Mouse (Mus musculus): Measurements from ENCODE around the gene Tnpo1.
"Not testable (repeated sequence)": the region's sequence is repeated elsewhere in the genome, so short reads cannot be mapped to it uniquely, and the experiment has no call there.

Tnpo1 gene

GRCm38 (mm10) chr13:98889211-98889610, 37.0 kb downstream of the Tnpo1 start:
- DNase-seq (ENCODE audit: low spot score in 2 of 2): no peak

- no peak for DNase-seq (ENCODE audit: low spot score in 2 of 2)
Observed at GRCm38 (mm10) chr13:98883774-98884173, 42.4 kb downstream of the Tnpo1 start.

GRCm38 (mm10) chr13:98881991-98882390, 44.2 kb downstream of the Tnpo1 start:
- no peak for DNase-seq (ENCODE audit: low spot score in 2 of 2)

GRCm38 (mm10) chr13:98880336-98880735, 45.8 kb downstream of the Tnpo1 start:
- no peak for DNase-seq (ENCODE audit: low spot score in 2 of 2)

DNA sequence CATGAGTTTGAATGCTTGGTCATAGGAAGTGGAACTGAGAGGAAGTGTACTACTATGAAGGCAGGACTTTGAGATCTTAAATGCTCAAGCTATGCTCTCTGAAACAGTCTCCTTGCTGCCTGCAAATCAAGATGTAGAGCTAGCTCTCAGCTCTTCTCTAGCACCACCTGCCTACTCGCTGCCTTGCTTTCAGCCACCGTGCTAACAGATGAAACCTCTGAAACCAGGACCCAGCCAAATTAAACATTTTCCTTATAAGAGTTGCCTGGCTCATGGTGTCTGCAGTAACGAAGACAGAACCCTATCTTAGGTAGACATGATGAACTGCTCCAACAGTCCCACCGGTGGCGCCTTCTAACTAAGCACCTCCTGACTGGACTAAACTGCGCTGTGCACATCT, 46.8 kb downstream of the Tnpo1 start:
- no peak for DNase-seq (ENCODE audit: low spot score in 2 of 2)

DNA sequence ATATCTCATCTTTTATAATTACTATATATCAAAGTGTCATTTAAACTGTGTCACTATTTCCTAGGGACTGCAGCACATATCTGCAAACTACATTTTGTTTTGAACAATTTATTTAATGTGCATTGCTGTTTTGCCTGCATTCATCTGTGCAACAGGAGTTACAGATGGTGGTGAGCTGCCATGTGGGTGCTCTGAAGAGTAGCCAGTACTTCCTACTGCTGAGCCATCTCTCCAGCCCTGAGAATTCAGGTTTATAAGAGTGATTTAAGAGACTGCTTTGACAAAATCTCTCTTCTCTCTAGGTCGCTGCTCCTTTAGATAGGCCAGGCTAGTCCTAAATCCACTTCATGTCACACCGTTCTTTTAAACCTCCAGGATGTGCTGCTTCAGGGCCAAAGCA, 49.0 kb downstream of the Tnpo1 start:
- no peak for DNase-seq (ENCODE audit: low spot score in 2 of 2)

DNA sequence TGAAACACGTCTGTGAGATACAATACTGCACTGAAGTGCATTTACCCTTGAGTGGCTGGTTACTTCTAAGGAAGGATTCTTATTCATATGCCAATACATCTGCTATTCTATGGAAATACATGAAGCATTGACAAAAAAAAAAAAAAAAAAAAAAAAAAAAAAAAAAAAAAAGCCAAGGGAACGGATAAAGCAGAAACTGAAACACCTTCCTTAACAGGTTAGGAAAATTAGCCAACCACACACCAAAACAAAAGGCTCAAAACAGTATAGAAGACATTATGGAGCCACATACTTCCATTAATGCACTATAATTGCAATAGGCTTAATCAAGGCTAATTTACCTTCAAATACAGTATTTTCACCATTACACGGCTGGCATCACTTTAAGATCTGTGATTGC, 51.5 kb downstream of the Tnpo1 start:
- no peak for DNase-seq (ENCODE audit: low spot score in 2 of 2)

DNA sequence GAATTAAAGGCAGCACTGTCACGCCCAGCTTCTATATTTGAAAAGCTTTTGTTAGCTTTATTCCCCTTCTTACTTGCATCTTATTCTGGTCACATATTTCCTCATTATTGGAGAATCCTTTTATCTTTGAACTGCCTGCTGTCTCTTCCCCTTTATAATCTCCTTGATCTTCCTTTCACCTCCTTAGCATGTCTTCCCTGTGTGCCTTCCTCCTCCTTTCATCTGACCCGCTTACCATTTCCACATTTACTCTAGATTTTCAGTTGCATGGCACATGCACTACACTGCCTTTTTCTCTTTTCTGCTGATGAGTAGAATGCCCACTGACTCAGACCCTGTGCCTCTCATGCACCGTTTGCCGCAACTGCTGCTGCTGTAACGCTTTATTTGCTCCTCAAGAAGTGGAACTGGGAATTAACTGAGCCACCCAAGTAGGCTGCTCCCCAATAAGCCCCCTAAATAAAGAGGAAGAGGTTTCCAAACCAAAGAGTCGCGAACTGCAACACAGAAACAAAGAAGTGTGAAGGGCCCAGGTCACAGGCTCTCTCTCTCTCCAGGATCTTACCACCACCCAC, 53.8 kb downstream of the Tnpo1 start:
- DNase-seq (ENCODE audit: low spot score in 2 of 2): no peak

DNA sequence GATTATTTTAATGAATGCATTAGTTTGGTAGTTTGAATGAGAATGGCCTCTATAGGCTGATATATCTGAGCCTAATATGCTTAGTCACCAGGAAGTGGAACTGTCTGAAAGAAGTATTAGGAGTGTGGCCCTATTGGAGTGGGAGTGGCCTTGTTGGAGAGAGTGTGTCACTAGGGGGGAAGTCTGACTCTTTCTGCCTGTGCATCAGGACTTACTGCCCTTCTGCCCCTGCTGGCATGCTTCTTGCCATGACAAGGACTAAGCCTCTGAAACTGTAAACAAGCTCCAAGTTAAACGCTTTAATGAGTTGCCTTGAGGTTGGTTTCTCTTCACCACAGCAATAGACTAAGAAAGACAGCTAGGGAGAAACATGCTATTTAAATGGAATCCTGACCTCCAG, 54.9 kb downstream of the Tnpo1 start:
- DNase-seq (ENCODE audit: low spot score in 2 of 2): no peak

- DNase-seq (ENCODE audit: low spot score in 2 of 2): no peak
Observed at GRCm38 (mm10) chr13:98868236-98868923, 57.8 kb downstream of the Tnpo1 start.

GRCm38 (mm10) chr13:98867810-98868209, 58.4 kb downstream of the Tnpo1 start:
- DNase-seq (ENCODE audit: low spot score in 2 of 2): peak in 1 of 2 experiments; percentile 41

DNA sequence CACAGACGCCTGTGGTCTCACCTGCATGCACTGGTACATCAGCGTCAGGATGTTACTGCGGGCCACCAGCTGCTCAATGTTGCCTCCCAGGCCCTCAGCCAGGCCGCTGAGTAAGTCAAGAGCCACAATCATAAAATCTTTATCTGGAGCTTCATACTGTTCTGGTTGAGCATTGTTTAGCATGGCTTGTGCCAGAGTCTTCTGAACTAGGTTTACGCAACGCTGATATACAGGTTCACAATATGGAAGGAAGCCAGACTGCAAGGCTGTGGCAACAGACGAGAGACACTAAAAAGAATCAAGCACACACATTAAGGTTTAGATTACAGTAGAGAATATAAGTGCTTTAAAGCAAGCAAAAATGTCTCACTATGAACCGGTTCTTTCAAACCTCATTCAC, 70.9 kb downstream of the Tnpo1 start:
- no peak for DNase-seq (ENCODE audit: low spot score in 2 of 2)

GRCm38 (mm10) chr13:98845794-98846193, 80.4 kb downstream of the Tnpo1 start:
- no peak for DNase-seq (ENCODE audit: low spot score in 2 of 2)

DNA sequence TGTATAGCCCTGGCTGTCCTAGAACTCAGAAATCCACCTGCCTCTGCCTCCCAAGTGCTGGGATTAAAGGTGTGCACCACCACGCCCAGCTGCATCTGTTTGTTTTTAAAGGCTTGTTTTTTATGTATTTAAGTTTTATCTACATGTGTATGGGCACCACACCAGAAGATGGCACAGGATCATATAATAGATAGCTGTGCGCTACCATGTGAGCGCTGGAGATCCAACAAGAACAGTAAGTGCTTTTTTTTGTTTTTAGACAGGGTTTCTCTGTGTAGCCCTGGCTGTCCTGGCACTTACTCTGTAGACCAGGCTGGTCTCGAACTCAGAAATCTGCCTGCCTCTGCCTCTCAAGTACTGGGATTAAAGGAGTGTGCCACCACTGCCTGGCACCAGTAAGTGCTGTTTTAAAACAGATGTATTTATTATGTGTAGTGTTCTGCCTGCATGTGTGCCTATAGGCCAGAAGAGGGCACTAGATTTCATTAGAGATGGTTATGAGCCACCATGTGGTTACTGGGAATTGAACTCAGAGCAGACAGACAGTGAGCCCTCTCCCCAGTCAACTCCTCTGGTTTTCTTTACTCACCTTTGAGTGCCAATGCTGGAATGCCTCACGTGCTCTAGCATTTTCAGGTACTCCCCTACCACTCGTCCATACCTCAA, 89.6 kb downstream of the Tnpo1 start:
- no peak for DNase-seq (ENCODE audit: low spot score in 2 of 2)

DNA sequence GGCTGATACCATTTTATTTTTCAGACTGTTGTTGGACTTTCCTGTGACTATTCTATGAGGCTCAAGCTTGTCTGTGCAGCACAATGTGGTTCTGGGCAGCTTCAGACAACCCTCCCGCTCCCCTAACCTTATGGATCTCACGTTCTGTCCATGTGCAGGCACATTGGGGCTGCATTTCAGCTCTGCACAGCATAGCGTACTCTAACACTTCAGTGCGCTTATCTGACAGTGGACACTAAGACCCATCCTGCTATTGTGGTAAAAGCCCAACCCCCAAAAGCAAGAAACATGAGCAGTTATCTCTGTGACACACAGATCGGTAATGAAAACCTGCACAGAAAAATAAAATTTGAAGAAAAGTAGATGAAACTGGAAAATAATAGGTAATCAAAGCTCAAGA, 90.4 kb downstream of the Tnpo1 start:
- no peak for DNase-seq (ENCODE audit: low spot score in 2 of 2)

- no peak for DNase-seq (ENCODE audit: low spot score in 2 of 2)
Observed at GRCm38 (mm10) chr13:98834723-98835122, 91.5 kb downstream of the Tnpo1 start.

DNA sequence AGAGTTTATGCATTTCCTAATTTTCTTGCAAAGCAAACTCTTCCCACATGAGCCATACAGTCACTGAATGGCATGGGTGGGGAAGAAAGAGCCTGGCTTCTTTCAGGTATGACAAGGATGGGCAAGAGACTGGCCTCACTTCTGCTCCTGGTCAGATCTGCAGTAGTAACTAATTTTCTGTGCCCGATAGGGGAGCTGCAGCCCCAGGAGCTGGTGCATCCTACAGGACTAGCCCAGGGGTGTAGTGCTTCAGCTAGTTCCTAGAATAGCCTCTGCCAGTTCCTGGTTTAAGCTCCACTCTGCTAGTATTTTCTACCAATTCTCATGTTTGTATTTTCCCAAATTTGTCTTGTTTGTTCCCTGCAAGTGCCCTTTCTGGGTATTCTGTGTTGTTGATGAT, 92.0 kb downstream of the Tnpo1 start:
- no peak for DNase-seq (ENCODE audit: low spot score in 2 of 2)

- no peak for DNase-seq (ENCODE audit: low spot score in 2 of 2)
Observed at GRCm38 (mm10) chr13:98832451-98833450, 93.4 kb downstream of the Tnpo1 start.

- DNase-seq (ENCODE audit: low spot score in 2 of 2): not testable (repeated sequence)
Observed at GRCm38 (mm10) chr13:98829026-98829425, 97.2 kb downstream of the Tnpo1 start.

- DNase-seq (ENCODE audit: low spot score in 2 of 2): no peak
Observed at GRCm38 (mm10) chr13:98825574-98825973, 100.6 kb downstream of the Tnpo1 start.

GRCm38 (mm10) chr13:98819094-98819493, 107.1 kb downstream of the Tnpo1 start:
- no peak for DNase-seq (ENCODE audit: low spot score in 2 of 2)

DNA sequence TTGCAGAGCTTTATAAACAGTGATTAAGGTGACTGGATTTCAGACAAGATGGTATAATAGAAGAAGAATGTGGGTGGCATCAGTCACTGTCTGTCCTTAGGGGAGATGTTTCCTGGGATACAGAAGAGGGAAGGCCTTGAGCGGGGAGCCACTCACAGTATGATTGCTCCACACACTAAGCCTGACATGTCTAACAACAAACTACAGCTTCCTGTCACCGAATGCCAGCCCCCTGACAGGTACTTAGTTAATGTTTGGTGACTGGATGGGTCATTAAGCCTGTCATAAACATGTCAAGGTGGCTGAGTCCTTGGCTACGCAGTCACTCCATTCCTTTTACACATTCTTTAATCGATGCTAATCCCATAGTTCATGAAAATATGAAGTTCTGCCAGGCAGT, 108.0 kb downstream of the Tnpo1 start:
- DNase-seq (ENCODE audit: low spot score in 2 of 2): no peak

Measured in urinary bladder, postnatal 36 days (tissue).